Mouse (Mus musculus) forebrain, embryonic 15.5 days (tissue): Measurements from ENCODE around the gene Fcrla. TPM values are rescaled to one million over a fixed set of nuclear protein-coding genes. Genes with fewer than 3 reads are reported as not detected.
A peak's percentile ranks its signal among the peaks of the same experiment; 100 is the strongest.

Experiments
- ATAC-seq: fragments of 200-750 bp; cut with Nextera tagmentation; replicated peaks from 2 replicates; pipeline ENCODE4 v1.8.0; 2017; ENCODE audit warnings: mild to moderate bottlenecking, moderate TSS enrichment, moderate library complexity
- H3K27ac ChIP-seq: fragments of 300-500 bp; sonication (generic); replicated peaks from 2 replicates; pipeline ENCODE4 v1.5.1; 2015; ENCODE audit warnings: mild to moderate bottlenecking, inconsistent platforms
- H3K27me3 ChIP-seq: fragments of 300-500 bp; sonication (generic); 2 replicates; pipeline ENCODE4 v1.6.1; 2015; ENCODE audit warnings: inconsistent platforms
- H3K36me3 ChIP-seq: fragments of 300-500 bp; sonication (generic); 2 replicates; pipeline ENCODE4 v1.6.1; 2015; ENCODE audit warnings: mild to moderate bottlenecking, inconsistent platforms
- H3K4me1 ChIP-seq: fragments of 300-500 bp; sonication (generic); 2 replicates; pipeline ENCODE4 v1.6.1; 2015; ENCODE audit warnings: inconsistent platforms
- H3K4me2 ChIP-seq: fragments of 300-500 bp; sonication (generic); replicated peaks from 2 replicates; pipeline ENCODE4 v1.6.1; 2015; ENCODE audit warnings: mild to moderate bottlenecking, inconsistent platforms
- H3K4me3 ChIP-seq: fragments of 300-500 bp; sonication (generic); 2 replicates; pipeline ENCODE4 v1.5.1; 2015; ENCODE audit warnings: mild to moderate bottlenecking, inconsistent platforms
- H3K9ac ChIP-seq: fragments of 300-500 bp; sonication (generic); replicated peaks from 2 replicates; pipeline ENCODE4 v1.6.1; 2015; ENCODE audit warnings: mild to moderate bottlenecking, inconsistent platforms
- H3K9me3 ChIP-seq: fragments of 300-500 bp; sonication (generic); 2 replicates; pipeline ENCODE4 v1.6.1; 2016; ENCODE audit warnings: inconsistent platforms
- WGBS: fragments of 180-500 bp; shearing (Covaris S2); methylation state at CpG from one replicate; pipeline ENCODE4 v1.1.7; 2015; ENCODE audit warnings: mixed read lengths; 5-methylcytosine and 5-hydroxymethylcytosine counted together
- polyA plus RNA-seq: library from polyadenylated mRNA; unstranded; fragments of >200 nt; fragmentation: Nextera tagmentation; extraction: Ambion mirVana; gene quantifications from 2 replicates; pipeline ENCODE4 v1.2.1, GENCODE M21; 2015

The Fcrla gene
- polyA plus RNA-seq, 1 experiment from 2014 or later: not detected

DNA sequence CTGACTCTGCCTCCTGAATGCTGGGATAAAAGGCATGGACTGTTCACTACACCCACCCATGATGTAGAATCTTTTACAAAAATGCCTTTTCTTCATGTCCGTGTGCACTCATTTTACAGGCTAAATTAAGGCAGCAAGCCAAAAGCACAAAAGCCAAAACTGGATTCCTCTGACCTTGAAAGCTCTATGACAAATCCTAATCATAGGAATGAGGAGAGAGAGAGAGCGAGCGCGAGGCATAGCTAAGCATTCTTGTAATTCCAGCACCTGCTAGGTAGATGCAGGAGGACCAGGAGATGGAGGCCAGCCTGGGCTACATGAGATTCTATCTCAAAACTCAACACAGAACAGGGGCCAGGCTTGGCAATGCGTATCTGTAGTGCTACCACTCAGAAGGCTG is 50.5 kb downstream of the Fcrla start:
- Histone ChIP-seq H3K9me3 (no peaks in the 10 kb centered on the region), H3K4me3 (no peak overlapping the region), H3K4me1 (no peaks in the 10 kb centered on the region), H3K4me2 (no peak overlapping the region), H3K27ac (no peak overlapping the region), H3K36me3 (peaks cover 30% of the 10 kb centered on the region), H3K9ac (no peak overlapping the region), H3K27me3 (no peaks in the 10 kb centered on the region)
- 94% methylated on average over 5 of the region's 5 CpGs for WGBS
- ATAC-seq: no peak

- Histone ChIP-seq H3K27ac (no peak overlapping the region), H3K9ac (no peak overlapping the region), H3K36me3 (peaks cover 29% of the 10 kb centered on the region), H3K27me3 (no peaks in the 10 kb centered on the region), H3K4me3 (no peak overlapping the region), H3K4me1 (no peaks in the 10 kb centered on the region), H3K4me2 (no peak overlapping the region), H3K9me3 (no peaks in the 10 kb centered on the region)
- WGBS: 84% methylated on average over 3 of the region's 3 CpGs
- ATAC-seq: no peak
Measured at GRCm38 (mm10) chr1:170875676-170876075, 51.7 kb downstream of the Fcrla start.

DNA sequence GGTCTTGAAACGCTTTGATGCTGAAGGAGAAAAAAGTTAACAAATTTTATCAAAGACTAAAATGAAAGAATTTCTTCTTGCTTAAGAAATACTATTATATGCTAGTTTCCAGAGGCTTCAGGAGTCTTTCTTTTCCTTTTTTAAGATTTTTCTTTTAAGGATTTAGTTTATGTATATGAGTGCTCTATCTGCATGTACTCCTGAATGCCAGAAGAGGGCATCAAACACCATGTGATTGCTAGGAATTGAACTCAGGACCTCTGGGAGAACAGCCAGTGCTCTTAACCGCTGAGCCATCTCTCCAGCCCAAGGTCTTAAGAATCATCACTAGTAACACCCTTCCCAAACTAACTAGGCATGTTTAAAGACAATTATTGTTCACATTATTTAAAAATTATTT is 55.4 kb downstream of the Fcrla start:
- no peak overlapping the region for H3K9ac ChIP-seq
- no peak overlapping the region for H3K27ac ChIP-seq
- no peaks in the 10 kb centered on the region for H3K9me3 ChIP-seq
- H3K36me3 ChIP-seq: peaks cover 12% of the 10 kb centered on the region
- H3K4me1 ChIP-seq: peaks cover 5% of the 10 kb centered on the region
- no peak overlapping the region for H3K4me2 ChIP-seq
- H3K27me3 ChIP-seq: no peaks in the 10 kb centered on the region
- no peak overlapping the region for H3K4me3 ChIP-seq
- 95% methylated on average over 2 of the region's 2 CpGs for WGBS
- no peak for ATAC-seq

DNA sequence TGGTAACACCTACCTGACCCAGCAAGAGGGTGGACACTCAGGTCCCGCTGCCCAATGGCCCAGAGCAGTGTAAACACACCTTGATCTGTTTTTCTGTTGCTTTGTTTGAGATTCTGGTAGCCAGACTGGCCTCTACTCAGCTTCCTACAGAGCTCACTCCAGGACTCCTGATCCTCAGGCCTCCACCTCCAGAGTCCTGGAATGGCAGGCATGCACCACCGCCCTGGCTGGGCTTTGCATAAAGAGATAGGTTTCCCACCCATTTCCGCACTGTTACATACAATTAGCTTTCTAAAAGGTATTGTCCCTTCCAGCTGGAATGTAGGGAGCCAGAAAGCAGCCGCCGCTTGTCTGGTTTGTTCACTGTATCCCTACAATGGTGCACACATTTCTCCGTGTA is 56.0 kb downstream of the Fcrla start:
- Histone ChIP-seq H3K27me3 (no peaks in the 10 kb centered on the region), H3K9me3 (no peaks in the 10 kb centered on the region), H3K4me3 (no peak overlapping the region), H3K4me1 (peaks cover 11% of the 10 kb centered on the region), H3K4me2 (no peak overlapping the region), H3K9ac (no peak overlapping the region), H3K36me3 (peaks cover 11% of the 10 kb centered on the region), H3K27ac (no peak overlapping the region)
- 89% methylated on average over 6 of the region's 6 CpGs for whole genome bisulfite sequencing
- no peak for ATAC-seq

DNA sequence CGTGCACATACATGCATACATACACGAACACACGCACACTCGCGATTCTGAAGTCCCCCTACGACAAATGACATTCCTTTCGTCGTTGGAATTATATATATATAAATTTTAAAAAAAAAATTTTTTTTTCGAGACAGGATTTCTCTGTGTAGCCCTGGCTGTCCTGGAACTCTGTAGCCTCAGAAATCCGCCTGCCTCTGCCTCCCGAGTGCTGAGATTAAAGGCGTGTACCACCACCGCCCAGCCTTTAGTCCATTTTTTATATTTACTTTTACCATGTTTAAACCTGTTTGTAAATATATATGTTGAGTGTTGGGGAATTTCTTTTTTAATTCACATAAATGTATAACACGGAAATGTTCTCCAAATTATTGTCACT is 58.5 kb downstream of the Fcrla start:
- H3K4me3 ChIP-seq: peak overlapping the region; percentile 86
- WGBS: 17% methylated on average over 14 of the region's 14 CpGs
- peak overlapping the region; percentile 89 for H3K9ac ChIP-seq
- ATAC-seq: peak; percentile 38; the same call in 1 of the 2 replicates
- peak overlapping the region; percentile 65 for H3K4me2 ChIP-seq
- peaks cover 13% of the 10 kb centered on the region for H3K4me1 ChIP-seq
- no peaks in the 10 kb centered on the region for H3K27me3 ChIP-seq
- peaks cover 6% of the 10 kb centered on the region; the same call in 1 of the 2 replicates for H3K36me3 ChIP-seq
- no peak overlapping the region for H3K27ac ChIP-seq
- no peaks in the 10 kb centered on the region for H3K9me3 ChIP-seq

DNA sequence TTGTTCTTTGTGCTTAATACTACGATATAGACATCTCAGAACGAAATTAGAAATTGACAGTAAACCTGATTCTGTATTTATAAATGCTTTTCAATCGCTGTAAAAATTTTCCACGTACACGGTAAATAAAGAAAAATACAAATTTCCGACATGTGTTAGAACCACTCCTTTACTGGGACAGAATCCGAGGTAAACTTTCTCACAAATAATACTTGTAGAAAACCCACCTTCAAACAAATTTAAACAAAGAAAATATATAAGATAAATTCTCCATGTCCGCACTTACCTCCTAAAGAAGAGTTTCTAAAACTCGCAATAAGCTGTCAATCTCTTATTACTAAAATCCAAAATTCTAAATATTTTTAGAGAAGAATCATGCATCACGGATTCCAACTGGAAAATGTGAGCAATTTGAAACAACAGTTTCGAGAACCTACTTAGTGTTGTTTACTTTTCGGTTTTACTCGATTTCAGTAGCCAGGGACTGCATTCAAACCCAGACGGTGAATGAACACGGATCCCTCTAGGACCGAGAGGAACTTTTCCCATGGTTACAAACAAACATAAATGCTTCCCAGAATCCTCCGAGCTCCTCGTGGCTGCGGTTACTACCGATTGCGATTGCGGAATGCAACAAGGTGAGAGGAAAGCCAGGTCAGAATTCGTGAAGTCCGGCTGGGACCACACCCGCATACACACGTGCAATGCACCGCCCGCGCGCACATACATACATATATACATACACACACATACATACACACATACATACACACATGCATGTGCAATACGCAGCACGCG is 59.1 kb downstream of the Fcrla start:
- Histone ChIP-seq H3K36me3 (peaks cover 4% of the 10 kb centered on the region; the same call in 1 of the 2 replicates), H3K27me3 (no peaks in the 10 kb centered on the region), H3K9me3 (no peaks in the 10 kb centered on the region), H3K4me2 (peak overlapping the region; percentile 65), H3K4me3 (peak overlapping the region; percentile 86), H3K9ac (peak overlapping the region; percentile 89), H3K4me1 (peaks cover 13% of the 10 kb centered on the region), H3K27ac (no peak overlapping the region)
- peak; percentile 90 for ATAC-seq
- under 1% methylated on average over 33 of the region's 33 CpGs for whole genome bisulfite sequencing

DNA sequence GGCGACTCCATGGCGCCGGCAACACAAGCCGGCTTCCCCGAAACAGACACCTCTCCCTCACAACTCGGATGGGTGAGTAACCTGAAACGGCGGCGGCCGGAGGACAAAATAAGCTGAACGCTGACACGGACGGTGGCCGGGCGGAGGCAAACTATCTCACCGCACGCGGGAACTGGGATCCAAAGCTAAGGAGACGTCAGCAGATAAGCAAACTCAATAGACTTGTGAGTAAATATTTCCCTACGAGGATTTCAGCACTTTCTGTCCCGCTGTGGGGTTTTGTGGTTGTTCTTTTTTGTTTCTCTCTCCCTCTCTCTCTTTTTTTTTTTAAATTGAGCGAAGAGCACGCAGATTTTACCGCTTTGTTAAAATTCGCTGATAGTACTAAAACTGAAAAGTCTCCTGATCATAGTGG is 59.7 kb downstream of the Fcrla start, which contains the start of gene Atf6:
TSS of gene Atf6 (minus strand) at position 81 of the 415 bp plus-strand sequence.
- Histone ChIP-seq H3K9me3 (no peaks in the 10 kb centered on the region), H3K9ac (peak within 1 kb of the TSS; percentile 89), H3K4me2 (peak within 1 kb of the TSS; percentile 65), H3K4me3 (peak within 1 kb of the TSS; percentile 86), H3K4me1 (peaks cover 13% of the 10 kb centered on the region), H3K27ac (peak within 1 kb of the TSS; percentile 80), H3K36me3 (peaks cover 4% of the 10 kb centered on the region; the same call in 1 of the 2 replicates), H3K27me3 (no peaks in the 10 kb centered on the region)
- ATAC-seq: peak; percentile 77; the same call in 1 of the 2 replicates
- 0% methylated on average over 25 of the region's 25 CpGs for WGBS

Other genes starting within 250 kb of the Fcrla start
- gene Atf6, start 59.8 kb downstream of the Fcrla start, polyA plus RNA-seq: 7.6 and 7.7 TPM in 2 replicates
- gene Gm26620, start 42.5 kb downstream of the Fcrla start, polyA plus RNA-seq: 0.22 and 0.40 TPM in 2 replicates
- gene Dusp12, start 42.0 kb downstream of the Fcrla start, polyA plus RNA-seq: 36.4 and 36.8 TPM in 2 replicates
- gene Fcrlb, start 14.6 kb downstream of the Fcrla start, polyA plus RNA-seq: 0.22 and 0.28 TPM in 2 replicates
- gene Fcgr2b, start 49.0 kb upstream of the Fcrla start, polyA plus RNA-seq: 1.0 and 1.1 TPM in 2 replicates
- 0.34 and 0.36 TPM in 2 replicates for gene Fcgr4, start 91.3 kb upstream of the Fcrla start, polyA plus RNA-seq
- gene Fcgr3, start 137.4 kb upstream of the Fcrla start, polyA plus RNA-seq: 8.7 and 8.8 TPM in 2 replicates
- 4.0 and 10.3 TPM in 2 replicates for gene Cfap126, start 186.3 kb upstream of the Fcrla start, polyA plus RNA-seq
- gene Sdhc, start 223.0 kb upstream of the Fcrla start, polyA plus RNA-seq: 211 and 213 TPM in 2 replicates
- 0.23 TPM in 1 of 2 replicates, not detected in the other for gene Mpz, start 223.1 kb upstream of the Fcrla start, polyA plus RNA-seq